Mouse (Mus musculus) embryonic fibroblast, embryonic 13.5 days (primary cell): ENCODE measurements at regions not wholly inside any gene's neighbourhood (a gene's known extent, or its start where the extent isn't known, plus 50 kb on each side); places are given as distances from the start of the nearest gene placed in this dataset.

ENCODE experiments used
- CTCF ChIP-seq: IDR thresholded peaks from 2 replicates; pipeline ENCODE4 v1.5.1; 2011; ENCODE audit warnings: mild to moderate bottlenecking, control low read depth, low read length, moderate library complexity, borderline replicate concordance; ENCODE audit not compliant: insufficient read depth
- POLR2A ChIP-seq: IDR thresholded peaks from 2 replicates; pipeline ENCODE4 v1.6.1; 2011; ENCODE audit warnings: low read depth, mild to moderate bottlenecking, control low read depth, low read length, moderate library complexity

DNA sequence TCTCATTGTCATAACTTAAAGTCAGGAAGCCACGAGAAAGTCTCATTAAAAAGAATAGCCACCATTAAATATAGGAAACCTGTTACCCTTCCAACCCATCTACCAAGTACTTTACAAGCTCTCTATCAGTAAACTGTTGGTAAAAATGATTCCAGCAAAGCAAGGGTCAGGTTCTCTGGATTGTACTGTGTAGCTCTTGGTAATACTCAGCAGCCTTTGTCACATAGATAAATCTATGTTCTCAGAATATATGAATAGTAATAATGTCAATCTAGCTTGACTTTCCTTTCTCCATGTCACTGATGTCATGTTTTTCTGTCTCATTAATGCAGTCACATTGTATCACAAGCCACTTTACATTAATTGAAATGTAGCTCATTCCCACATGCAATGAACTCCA is 561.8 kb downstream of the Tecrl start:
- TF ChIP-seq CTCF (no peak), POLR2A (no peak)
